Mouse (Mus musculus): ENCODE measurements around the gene Brd9.

Gene Brd9

DNA sequence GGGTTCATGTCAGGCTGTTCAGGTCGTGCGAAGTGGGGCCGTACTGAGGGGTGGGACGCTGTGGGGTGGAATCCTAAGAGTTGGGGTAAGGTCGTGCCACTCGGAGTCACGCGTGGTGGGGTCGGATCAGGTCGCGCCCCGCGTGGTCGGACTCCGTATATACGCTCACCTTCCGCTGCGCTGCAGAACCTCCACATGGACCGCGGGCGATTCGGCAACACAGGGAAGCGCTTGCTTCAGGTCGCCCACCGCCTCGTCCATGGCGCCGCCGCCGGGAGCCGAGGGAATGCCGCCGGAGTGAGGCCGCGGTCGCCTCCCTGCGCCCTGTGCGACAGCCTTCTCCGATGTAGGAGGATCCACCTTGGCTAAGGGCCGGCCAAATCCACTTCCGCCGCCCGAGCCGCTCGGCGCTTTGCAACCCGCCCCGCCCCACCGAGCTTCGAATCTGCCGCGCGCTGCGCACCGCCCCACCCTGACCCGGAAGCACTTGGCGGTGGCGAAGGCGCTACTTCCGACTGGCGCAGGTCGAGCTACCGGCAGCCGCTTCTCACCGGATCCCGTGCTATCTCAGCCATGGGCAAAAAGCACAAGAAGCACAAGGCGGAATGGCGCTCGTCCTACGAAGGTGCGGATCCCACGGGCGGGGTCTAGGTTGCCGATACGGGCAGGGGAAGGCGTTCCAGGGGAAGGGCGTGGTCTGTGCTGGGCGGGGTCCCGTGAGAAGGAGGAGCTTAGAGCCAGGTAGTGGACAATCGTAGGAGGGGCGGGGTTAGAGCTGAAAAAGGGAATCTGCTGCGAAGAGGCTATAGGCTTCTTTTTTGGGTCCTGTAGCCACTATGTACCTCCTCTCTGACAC lies at the start of gene Brd9, which contains the start of gene Trip13:
Gene Brd9 (plus strand): TSS at position 491 of the 856 bp plus-strand sequence.
Gene Trip13 (minus strand): TSS at position 464 of the 856 bp plus-strand sequence.
- DNase-seq, result peak; percentile 90

DNA sequence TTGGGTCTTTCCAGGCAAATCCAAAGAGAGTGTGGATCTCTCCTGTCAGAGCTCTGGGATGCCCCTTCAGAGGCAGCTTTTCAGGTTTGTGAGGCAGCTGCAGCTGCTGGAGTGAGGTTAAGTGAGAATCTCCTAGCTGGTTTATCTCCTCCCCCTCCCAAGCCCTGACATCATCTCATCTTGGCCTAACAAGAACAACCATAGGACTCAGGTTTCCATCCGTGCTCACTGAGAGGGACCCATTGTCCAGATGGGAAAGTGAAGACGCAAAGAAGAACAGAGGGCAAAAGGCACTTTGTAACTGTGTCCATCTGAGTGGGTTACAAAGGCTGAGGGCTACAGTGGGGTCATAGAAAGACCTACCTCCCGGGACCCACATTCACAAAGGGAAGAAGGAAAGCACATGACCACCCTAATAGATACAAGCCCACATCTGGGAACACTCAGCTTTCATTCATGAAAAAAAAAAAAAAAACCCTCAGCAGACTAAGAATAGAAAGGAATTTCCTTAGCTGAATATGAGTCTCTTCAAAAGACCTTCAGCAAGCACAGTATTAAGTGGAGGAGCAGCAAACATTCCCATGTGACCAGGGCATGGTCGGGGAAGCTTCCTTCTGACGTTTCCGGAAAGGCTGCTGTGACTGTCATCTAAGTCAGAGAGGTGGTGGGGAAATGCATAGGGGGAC lies 45.0 kb upstream of the Brd9 start:
- DNase-seq, result peak; percentile 67

DNA sequence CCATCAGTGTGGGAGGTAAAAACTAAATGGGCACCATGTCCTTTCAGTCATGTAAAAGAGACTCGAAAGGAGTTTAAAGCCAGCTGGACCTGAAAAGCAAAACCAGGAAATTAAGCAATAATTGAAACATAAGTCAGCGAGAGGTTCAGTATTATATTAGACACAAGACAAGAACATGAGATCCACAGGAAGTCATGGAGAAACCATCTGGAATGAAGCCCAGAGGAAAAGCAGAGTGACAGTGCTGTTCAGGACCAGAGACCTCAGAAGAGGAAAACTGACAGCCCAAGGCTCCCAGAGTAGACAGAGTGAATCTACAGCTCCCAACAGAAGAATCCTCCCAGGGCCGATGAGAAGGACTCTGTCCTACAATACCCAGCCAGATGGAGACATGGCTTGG lies 40.0 kb upstream of the Brd9 start:
- peak; percentile 27 for DNase-seq

DNA sequence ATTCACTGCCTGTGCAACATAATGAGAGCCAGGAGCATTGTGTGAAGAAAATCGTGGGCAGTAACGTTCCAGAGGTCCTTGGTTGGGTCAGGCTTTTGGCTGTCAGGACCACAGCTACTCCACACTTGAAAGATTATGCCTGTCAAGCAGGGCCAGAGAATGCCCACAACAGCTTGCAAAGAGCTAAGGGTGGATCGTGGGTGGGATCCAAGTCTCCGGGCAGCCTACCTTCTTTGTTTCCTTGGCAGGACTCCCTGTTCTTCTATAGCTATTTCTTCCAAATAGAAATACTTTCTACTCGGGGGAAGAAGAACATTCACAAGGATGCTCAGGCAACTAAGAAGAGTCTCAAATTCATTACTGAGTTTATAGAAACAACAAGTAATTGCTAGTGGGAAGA lies 30.5 kb upstream of the Brd9 start:
- no peak for DNase-seq

DNA sequence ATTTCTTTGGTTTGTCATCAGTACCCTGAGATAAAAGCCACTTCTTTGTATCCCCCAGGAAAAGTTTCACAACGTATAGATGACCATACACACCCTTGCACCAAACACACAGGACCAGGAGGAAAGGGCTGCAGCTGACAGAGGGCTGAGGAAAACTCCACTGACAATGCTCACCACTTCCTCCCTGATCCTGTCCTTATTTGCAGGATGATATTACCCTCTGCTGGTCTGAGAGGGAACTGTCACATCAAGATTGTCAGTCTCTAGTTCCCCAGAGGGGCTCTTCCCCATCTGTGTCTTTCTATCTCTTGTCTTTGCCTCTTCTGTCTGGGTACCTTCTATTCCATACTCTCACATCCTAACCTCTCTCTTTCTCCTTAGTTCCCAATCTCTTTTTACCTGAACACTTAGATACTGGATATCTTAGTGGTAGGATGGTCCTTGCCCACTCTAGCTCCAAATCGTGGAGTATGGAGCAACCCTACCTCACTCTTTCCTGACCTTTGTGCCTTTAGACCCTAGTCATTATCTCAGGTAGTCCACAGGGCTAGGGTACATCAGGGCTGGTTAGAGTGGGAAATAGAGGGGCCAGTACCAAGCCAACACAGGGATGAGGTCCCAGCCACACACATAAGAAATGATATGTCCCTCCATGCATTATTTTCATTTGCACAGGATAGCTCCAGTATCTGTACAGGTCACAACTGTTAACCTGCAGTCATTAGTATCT lies 29.8 kb upstream of the Brd9 start:
- DNase-seq, result peak; percentile 56

DNA sequence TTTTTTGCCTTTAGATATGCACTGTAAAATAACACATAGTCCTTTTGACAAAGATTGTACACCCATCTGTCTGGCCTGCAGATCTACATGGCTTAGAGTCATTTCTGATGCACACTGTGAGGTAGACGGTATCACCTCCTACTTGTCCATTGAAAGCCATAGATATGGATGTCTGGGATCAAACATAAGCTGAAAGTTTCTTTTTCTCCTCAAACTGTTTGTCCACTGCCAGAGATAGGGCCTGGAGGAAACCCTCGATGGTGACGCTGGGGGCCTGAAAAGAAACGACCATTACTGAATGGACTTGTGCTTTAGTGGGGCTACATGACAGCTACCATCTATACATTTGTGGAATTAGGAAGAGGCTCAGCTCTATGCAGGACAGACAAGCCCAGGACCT lies 24.5 kb upstream of the Brd9 start:
- no peak for DNase-seq

DNA sequence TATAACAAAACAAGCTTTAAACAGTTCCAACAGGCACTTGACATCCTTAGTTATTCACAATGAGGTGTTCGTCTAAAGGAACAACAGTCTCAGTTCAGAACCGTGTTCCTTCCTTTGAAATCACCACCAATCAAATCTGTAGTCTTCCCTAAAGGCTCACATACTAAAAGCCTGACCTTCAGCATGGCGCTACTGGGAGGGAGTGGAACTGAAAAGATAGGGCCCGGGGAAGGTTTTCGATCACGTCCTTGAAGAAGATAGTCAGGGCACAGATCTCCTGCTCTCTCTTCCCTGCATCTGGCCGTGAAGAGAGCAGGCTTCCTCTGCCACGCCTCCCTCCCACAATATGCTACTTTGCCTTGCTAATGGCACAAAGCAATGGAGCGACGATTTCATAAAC lies 5.4 kb upstream of the Brd9 start:
- no peak for DNase-seq

DNA sequence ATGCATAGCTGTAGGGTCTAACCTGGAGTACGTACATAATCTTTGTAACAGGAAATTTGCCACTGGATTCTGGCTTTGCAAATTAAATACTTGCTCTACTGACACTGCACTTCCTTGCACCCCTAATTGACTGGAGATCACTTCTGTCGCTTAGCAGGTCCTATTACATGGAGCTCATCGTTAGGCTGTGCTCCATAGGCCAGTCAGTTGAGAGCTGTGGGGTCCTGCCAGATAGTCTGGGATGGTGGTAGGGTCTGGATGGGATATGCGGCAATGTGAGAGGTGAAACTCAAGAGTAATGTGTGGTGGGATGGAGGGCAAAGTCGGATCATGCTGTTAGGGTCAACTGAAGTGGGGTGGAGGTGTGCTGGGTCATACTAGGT lies 682 bp upstream of the Brd9 start:
- DNase-seq, result no peak

DNA sequence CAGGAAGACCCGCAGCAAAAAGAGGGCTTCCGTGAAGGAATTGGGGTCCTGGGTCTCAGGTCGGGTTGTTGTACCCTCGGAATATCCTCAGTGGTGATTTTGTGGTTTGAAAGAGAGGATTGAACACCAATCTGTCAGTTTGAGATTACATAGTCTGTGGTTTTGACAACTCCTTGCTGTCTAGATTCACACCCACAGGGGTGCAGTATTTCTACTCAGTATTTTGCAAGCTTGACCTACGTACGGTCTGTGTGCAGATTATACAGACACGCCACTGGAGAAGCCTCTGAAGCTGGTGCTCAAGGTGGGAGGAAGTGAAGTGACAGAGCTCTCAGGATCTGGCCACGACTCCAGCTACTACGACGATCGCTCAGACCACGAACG lies 558 bp downstream of the Brd9 start:
- DNase-seq, result no peak

DNA sequence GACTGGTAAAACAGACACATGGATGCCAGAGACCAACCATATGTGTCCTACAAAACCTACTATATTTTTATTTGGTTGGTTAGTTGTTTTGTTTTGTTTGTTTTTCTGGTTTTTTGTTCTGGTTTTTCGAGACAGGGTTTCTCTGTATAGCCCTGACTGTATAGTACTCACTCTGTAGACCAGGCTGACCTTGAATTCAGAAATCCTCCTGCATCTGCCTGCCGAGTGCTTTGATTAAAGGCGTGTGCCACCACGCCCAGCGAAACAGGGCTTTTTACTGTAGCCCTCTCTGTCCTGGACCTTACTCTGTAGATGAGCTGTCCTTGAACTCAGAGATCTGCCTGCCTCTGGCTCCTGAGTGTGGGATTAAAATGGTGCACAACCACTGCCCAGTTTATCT lies 1.5 kb downstream of the Brd9 start:
- DNase-seq, result no peak

DNA sequence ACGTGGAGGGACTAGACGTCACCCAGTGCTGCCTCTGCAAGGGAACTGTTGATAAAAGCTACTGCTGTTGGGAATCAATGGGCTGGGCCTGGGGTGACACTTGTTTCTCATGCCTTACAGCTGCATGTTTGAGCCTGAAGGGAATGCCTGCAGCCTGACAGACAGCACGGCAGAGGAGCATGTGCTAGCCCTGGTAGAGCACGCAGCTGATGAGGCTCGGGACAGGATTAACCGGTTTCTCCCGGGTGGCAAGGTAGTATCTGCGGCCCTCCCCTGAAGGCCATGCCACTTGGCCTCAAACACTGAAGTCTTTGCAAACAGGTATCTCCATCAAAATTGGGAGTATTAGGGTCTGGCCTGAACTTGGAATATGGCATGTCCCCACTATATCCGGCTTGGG lies 7.0 kb downstream of the Brd9 start:
- DNase-seq, result no peak

DNA sequence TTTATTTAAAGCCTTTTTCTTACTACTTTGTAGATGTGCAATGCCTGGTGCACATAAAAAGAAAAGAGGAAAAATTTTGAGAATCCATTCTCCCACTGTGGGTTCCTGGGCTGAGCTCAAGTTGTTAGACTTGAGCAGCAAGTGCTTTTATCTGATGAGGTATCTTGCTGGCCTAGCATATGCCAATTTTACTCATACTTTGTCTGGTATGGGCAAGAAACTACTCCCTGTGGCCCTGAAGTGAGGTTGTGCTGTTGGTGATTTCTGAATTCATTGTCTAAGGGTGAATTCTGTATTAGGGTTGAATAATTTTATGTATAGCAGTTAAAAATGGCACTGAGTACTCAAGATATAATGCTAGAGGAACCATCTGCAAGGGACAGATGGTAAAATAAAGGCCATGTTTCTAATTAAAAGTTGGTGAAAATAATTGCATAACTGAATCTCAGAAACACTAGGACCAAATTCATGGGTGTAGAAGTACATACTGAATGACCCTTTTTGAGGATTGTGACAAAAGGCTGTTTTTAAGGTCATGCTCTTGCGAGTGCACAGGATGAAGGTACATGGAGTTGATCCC lies 16.0 kb downstream of the Brd9 start:
- DNase-seq, result no peak

DNA sequence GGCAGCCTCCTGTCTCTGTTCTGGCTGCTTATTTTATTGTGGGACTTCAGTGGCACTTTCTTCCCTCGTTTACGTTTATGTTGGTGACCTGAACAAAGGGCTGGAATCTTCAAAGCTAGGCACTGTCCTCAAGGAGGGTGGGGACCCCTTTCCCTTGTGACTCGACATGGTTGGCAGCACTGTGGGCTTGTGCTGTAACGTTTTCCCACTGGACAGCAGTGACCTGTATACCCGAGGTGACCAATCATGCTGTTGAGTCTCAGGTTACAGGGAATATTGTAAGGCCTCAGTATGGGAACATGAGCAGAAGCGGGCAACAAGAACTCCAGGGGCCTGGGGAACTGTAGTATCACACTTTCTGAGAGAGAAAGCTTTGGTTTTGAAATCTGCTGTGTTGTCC lies 17.1 kb downstream of the Brd9 start:
- no peak for DNase-seq

DNA sequence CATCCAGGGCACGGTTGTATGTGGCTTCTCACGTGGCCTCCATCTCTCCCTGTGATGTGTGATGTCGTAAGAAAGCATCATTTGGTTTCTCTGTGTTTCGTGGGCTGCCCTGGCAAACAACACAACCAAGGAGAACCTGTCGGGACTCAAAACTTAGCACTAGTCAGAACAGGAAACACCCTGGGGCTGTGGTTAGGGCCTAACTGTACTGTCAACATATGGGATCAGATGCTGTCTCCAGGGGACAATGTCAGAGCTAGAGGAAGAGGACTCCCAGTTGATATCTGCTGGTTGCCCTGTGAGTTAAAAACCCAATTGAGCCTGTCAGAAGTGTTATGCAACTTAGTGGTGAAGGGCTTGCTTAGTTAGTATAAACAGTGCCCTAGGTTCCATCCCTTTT lies 17.9 kb downstream of the Brd9 start:
- DNase-seq, result no peak

DNA sequence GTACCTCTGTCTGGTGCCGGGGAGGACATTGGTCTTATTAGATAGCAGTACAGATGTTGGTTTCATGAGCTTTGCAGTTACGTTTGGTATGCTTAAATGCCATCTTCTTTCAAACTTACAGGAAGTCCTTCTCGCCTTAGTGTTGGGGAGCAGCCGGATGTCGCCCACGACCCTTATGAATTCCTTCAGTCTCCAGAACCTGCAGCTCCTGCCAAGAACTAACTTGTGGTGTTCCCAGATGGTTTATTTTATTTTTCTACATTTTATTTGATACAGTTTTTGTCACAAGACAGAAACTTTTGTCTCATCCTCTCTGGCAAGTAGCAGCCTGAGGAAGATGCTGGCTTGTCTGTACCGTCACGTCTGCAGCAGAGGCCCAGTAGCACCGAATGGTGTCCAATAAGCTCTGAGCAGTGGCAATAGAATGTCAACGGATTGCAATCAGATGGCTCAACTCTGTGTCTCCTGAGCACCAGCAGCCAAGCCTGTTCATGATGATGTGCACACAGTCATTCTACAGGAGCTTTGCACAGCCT lies 22.6 kb downstream of the Brd9 start:
- no peak for DNase-seq

DNA sequence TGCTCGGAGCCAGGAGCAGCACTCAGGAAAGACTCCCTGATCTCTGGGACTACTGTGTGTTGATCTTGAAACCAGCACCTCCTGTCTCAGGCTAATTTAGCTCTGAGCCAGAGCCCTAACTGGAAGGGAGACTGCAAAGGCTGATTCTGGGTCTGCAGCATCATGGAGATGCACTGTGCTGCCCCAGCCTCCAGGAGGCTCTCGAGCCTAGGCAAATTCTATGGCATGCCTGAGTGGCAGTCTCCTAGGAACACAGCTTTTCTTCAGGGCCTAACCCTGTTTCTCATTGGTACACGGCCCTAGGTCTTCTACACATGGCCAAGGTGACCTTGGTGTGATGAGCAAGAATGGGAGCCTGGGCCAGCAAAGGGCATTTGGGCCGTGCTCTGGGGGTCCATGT lies 23.6 kb downstream of the Brd9 start:
- DNase-seq, result no peak

DNA sequence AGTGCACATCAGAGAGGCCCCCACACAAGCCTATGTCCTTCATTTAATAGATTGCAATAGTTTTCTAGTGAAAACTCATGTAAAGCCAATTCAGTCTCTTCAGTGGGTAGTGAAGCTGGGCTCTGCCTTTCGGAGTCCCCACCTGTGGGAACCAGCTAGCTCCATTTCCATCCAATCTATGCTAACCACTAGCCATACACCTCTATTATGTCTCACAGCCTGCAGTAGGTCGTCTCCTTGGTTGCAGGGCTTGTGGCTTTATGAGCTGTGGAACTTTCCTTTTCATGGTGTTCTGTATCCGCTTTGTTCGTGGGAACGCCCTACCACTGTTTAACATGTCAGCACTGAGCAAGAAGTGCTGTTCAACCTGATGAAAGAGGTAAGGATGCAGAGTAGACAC lies 25.9 kb downstream of the Brd9 start, which contains the start of gene Zdhhc11:
Gene Zdhhc11 (plus strand): TSS at position 301 of the 400 bp plus-strand sequence.
- DNase-seq, result no peak

DNA sequence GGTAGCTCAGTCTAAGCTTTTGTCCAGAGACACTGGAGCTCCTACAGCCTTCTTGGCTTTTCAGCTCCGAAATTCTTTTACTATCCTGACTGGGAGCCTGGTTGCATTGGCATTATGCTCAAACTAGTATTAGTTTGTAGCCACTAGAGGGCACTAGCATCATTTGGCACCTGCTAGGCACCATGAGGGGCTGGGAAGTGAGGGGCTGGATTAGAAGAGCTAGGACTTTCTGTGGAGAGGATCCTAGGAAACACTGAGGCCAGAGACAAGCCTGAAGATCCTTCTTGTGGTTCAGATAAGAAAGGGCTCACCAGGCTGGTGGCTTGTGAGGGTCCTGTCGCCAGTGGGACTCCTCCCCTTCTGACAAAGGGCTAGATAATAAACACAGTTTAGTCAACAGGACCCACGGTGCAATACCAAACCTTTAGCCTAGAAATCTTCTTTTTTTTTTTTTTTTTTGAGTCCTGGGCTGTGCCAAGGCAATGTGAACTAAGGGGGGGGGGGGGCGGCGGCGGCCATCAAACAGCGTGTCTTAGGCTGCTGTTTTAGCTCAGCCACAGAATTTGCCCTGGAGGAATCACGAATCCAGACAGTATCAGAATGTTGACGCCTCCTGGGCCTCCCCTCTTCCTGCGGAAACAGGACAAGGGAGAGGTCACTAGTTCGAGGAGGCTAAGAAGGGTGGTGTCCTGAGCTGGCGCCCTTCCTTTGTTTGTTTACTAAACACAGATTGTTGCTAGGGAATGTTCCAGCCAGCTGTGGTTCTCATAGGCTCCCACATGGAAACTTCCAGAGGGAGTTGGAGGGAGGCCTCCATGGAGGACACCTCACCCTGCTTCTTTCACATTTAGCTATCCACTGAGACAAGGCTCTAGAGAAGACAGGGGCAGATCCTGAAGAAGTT lies 33.2 kb downstream of the Brd9 start:
- peak; percentile 87 for DNase-seq

DNA sequence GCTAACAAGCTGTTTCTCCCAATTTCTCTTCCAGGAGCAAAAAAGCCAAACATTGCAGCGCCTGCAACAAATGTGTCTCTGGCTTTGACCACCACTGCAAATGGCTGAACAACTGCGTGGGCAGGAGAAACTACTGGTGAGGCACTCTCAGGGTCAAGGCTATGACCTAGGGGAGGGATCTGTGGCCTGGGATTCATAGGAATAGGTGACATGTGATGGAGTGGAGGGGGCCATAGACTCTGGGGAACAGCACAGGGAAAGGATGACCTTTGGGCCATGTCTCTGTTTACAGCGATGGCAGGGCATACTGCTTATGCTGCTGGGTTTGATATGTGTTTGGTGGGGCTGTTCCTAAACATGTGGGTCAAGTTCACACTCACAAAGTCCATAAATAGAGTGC lies 36.9 kb downstream of the Brd9 start:
- DNase-seq, result no peak

DNA sequence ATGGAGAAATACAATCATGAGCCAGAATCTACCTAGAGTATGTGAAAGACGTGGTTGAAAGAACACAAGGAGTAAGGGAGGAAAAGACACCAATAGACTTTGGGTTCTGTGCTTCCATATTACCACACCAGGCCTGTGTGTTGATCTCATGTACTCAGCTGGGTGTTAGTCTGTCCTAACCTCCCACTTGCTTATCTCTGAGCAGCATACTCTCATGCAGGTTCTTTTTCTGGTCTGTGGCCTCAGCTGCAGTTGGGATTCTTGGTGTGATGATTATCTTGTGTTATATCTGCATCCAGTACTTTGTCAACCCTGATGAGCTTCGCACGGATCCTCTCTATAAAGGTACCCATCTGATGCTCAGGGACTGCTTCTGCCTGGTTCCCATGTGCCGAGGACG lies 39.3 kb downstream of the Brd9 start:
- no peak for DNase-seq

DNA sequence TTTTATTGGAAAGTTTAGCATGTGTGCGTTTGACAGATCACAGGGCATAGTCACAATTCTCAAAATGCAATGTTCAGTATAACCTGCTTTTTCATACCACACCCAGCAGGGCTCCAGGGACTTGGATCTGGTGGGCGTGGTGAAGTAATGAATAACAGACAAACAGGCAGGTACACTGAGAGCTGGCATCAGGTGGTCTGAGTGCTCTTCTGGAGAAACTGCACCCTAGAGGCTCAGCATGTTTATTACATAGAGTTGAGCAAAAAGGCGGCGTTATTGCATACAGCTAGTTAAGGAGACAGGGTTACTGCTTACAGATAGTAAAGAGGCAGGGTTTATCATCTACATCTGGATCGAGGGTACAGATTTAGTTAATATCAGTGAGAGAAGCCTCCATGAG lies 52.7 kb downstream of the Brd9 start:
- DNase-seq, result no peak

DNA sequence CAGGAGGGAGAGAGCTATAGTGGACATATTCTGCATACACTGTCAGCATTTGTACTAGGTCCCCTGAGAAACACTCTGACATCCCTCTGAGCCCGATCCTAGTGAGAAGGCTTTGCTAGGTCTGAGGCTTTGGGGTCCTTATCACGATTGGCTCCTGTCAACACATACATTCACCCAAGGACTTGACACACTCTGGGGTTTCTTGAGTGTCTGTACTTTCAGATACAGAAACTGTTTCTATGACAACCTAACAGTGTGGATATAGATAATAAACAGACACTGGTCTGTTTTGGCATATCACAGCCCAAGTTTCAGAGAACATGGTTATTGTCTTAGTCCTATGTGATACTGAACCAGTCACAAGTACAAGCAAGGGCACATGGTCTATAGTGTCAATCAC lies 53.1 kb downstream of the Brd9 start:
- no peak for DNase-seq
